In genomic region chr16:26276789-26277188, GRCm38 (mm10) we compare ENCODE assay signal across 19 mouse cellular contexts.
"Had no signal": no experiment of that assay in that cellular context is flagged by ENCODE, and none has a peak within 500 bp of the region (broad histone marks: within the 10 kb centered on the region; RNA-seq: fewer than 3 reads in every experiment).

No protein-coding gene starts in this region.

- DNase-seq: kidney, adult 18-20 months; kidney, adult 9 months; kidney, postnatal 14 days; kidney, postnatal 4 days; layer of hippocampus, adult 9-11 months; liver; liver, embryonic 13.5 days; lung, embryonic 14.5 days; retina, postnatal 1 day; thymus, adult 2 months; thymus, postnatal 14 days; thymus, postnatal 4 days had no signal

- H3K4me2 ChIP-seq: limb, embryonic 13.5 days; liver, embryonic 13.5 days; lung, embryonic 14.5 days; midbrain, embryonic 12.5 days; midbrain, embryonic 15.5 days; neural tube, embryonic 13.5 days had no signal

- H3K4me1 ChIP-seq: limb, embryonic 13.5 days; liver, embryonic 13.5 days; midbrain, embryonic 12.5 days; midbrain, embryonic 15.5 days; neural tube, embryonic 13.5 days had no signal

- H3K9me3 ChIP-seq: limb, embryonic 10.5 days; limb, embryonic 13.5 days; liver, embryonic 13.5 days; midbrain, embryonic 12.5 days; midbrain, embryonic 15.5 days; neural tube, embryonic 13.5 days had no signal

- H3K27ac ChIP-seq: limb, embryonic 10.5 days; limb, embryonic 13.5 days; liver, embryonic 13.5 days; midbrain, embryonic 12.5 days; midbrain, embryonic 15.5 days; neural tube, embryonic 13.5 days; stomach, postnatal 0 days had no signal

- ATAC-seq: lung, postnatal 0 days; midbrain, embryonic 15.5 days had no signal

- H3K27me3 ChIP-seq: limb, embryonic 13.5 days; liver, embryonic 13.5 days; midbrain, embryonic 12.5 days; midbrain, embryonic 15.5 days; neural tube, embryonic 13.5 days had no signal

- H3K4me3 ChIP-seq: limb, embryonic 10.5 days; limb, embryonic 13.5 days; liver, embryonic 13.5 days; midbrain, embryonic 12.5 days; midbrain, embryonic 15.5 days; neural tube, embryonic 13.5 days had no signal

- H3K9ac ChIP-seq: limb, embryonic 13.5 days; liver, embryonic 13.5 days; lung, embryonic 14.5 days; midbrain, embryonic 12.5 days; midbrain, embryonic 15.5 days; neural tube, embryonic 13.5 days had no signal

- H3K36me3 ChIP-seq: limb, embryonic 10.5 days; limb, embryonic 13.5 days; liver, embryonic 13.5 days; midbrain, embryonic 12.5 days; midbrain, embryonic 15.5 days; neural tube, embryonic 13.5 days had no signal
